Mouse (Mus musculus): ENCODE results near the gene Mrpl44. TPM values are rescaled to one million over a fixed set of nuclear protein-coding genes. Genes with fewer than 3 reads are reported as not detected.

The Mrpl44 gene
- polyA plus RNA-seq (2015; fragmentation: Nextera tagmentation; extraction: Ambion mirVana) = 22.2 and 22.7 TPM in 2 replicates

DNA sequence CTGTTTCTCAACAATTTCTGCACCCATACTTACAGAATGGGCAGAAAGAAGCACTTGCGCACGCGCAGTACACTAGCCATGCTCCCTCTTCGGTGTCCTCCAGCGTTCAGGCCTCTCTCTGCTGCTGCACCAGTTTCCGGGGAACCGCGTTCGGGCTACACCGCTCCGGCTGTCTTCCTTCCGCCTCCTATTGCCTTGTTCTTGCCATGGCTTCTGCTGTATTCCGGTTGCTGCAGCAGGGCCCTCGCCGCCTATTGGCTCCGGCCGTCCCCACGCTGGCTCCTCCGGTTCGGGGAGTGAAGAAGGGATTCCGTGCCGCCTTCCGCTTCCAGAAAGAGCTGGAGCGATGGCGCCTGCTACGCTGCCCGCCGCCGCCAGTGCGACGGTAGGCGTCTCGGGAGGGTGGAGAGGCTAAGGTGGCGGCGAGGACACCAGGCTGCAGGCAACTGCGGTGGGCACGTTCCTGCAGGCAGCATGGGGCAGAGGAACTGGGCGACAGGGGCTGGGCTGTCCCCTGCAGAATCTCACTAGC, at the start of gene Mrpl44, which contains the start of gene Wdfy1:
Gene Mrpl44 (plus strand): TSS at position 92 of the 532 bp plus-strand sequence.
Gene Wdfy1 (minus strand): TSS at position 217 of the 532 bp plus-strand sequence.
- Histone ChIP-seq H3K4me1 (ENCODE audit: insufficient read depth) (no peaks in the 10 kb centered on the region), H3K9me3 (ENCODE audit: low read length) (no peaks in the 10 kb centered on the region), H3K36me3 (replicated peaks; ENCODE audit: insufficient read depth, low read length) (peaks cover 26% of the 10 kb centered on the region), H3K9ac (replicated peaks) (peak within 1 kb of the TSS; percentile 94), H3K27me3 (ENCODE audit: insufficient read depth, low read length) (no peaks in the 10 kb centered on the region), H3K4me3 (ENCODE audit: low read depth, low read length) (peak within 1 kb of the TSS; percentile 84), H3K4me2 (ENCODE audit: low read depth, low read length) (peak within 1 kb of the TSS; percentile 80), H3K27ac (ENCODE audit: low read depth) (peak within 1 kb of the TSS; percentile 86)
- WGBS (ENCODE audit: insufficient replicate concordance) = under 1% methylated on average over 38 of the region's 38 CpGs
- TF ChIP-seq EP300 (IDR thresholded peaks at IDR 0.05; ENCODE audit: low read depth) (peak; percentile 51), CTCF (IDR thresholded peaks at IDR 0.05; ENCODE audit: low read depth) (peak; percentile 3; the same call in 1 of the 2 replicates)
- DNase-seq (peak; percentile 97), ATAC-seq (peak; percentile 100)

DNA sequence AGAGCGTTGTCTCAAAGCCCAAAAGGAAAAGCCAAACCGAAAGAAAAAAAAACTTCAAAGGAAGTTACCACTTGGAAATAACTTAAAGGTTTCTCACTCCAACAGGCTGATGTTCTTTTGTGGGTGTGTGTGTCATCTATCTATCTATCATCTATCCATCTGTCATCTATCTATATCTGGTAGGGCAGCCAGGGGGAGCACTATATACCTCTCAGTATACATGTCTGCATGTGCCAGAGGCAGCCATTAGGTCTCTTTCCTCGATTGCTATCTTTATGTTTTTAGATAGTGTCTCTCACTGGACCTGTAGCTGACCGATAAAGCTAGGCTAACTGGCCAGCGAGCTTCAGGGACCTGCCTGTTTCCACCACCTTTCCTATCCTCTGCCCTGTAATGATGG, 41.0 kb upstream of the Mrpl44 start:
- no peaks in the 10 kb centered on the region for H3K27me3 ChIP-seq (ENCODE audit: insufficient read depth, low read length)
- no peak overlapping the region for H3K4me3 ChIP-seq (ENCODE audit: low read depth, low read length)
- H3K4me1 ChIP-seq (ENCODE audit: insufficient read depth) = no peaks in the 10 kb centered on the region
- TF ChIP-seq CTCF (IDR thresholded peaks at IDR 0.05; ENCODE audit: low read depth) (peak; percentile 16), EP300 (IDR thresholded peaks at IDR 0.05; ENCODE audit: low read depth) (no peak)
- no peak overlapping the region for H3K27ac ChIP-seq (ENCODE audit: low read depth)
- peaks cover 5% of the 10 kb centered on the region; the same call in 1 of the 2 replicates for H3K36me3 ChIP-seq (replicated peaks; ENCODE audit: insufficient read depth, low read length)
- H3K9ac ChIP-seq (replicated peaks) = no peak overlapping the region
- 80% methylated on average over 5 of the region's 5 CpGs for WGBS (ENCODE audit: insufficient replicate concordance)
- DNase-seq (no peak), ATAC-seq (no peak)
- H3K4me2 ChIP-seq (ENCODE audit: low read depth, low read length) = no peak overlapping the region
- H3K9me3 ChIP-seq (ENCODE audit: low read length) = no peaks in the 10 kb centered on the region

DNA sequence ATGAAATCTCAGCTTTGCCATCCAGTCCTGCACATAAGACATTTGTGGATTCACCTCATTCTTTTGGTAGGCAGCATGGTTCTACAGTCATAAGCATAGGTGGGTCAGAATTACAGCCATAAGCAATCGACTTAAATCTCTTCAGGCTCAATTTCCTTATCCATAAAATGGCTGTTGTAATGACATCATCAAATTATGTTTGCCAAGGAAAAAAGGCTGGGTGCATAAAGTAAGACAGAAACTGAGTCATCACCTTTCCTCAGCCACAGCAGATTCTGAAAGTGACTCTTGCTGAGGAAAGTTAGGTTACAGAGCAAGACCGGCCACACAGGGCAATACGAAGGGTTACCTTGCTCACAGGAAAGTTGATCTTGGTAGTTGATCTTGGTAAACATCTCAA, 39.4 kb upstream of the Mrpl44 start:
- Histone ChIP-seq H3K4me3 (ENCODE audit: low read depth, low read length) (no peak overlapping the region), H3K9ac (replicated peaks) (no peak overlapping the region), H3K9me3 (ENCODE audit: low read length) (no peaks in the 10 kb centered on the region), H3K4me1 (ENCODE audit: insufficient read depth) (peaks cover 2% of the 10 kb centered on the region; the same call in 1 of the 2 replicates), H3K27me3 (ENCODE audit: insufficient read depth, low read length) (no peaks in the 10 kb centered on the region), H3K27ac (ENCODE audit: low read depth) (no peak overlapping the region), H3K36me3 (replicated peaks; ENCODE audit: insufficient read depth, low read length) (no peaks in the 10 kb centered on the region), H3K4me2 (ENCODE audit: low read depth, low read length) (no peak overlapping the region)
- ATAC-seq = no peak
- 87% methylated on average over 3 of the region's 3 CpGs for WGBS (ENCODE audit: insufficient replicate concordance)
- TF ChIP-seq CTCF (IDR thresholded peaks at IDR 0.05; ENCODE audit: low read depth) = no peak
- TF ChIP-seq EP300 (IDR thresholded peaks at IDR 0.05; ENCODE audit: low read depth) = no peak
- no peak for DNase-seq

DNA sequence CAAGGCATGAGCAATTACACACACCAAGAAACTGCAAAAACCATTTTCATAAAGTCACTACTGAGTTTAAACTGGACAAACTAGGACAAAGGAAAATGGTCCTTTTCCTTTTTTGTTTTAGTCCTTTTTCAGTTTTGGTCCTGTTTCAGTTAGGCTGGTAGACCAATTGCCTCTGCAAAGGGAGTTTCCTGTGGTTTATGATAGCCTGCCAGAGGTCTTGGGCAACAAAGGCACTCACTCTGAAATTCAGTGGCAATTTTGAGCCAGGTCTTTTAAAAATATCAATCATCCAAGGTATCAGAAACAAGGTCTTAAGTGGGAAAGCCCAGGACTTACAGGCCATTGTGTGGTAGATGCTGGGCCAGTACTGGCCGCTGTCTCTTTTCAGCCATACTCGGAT, 36.1 kb upstream of the Mrpl44 start:
- DNase-seq = no peak
- H3K27me3 ChIP-seq (ENCODE audit: insufficient read depth, low read length) = no peaks in the 10 kb centered on the region
- no peak for ATAC-seq
- 91% methylated on average over 2 of the region's 2 CpGs for WGBS (ENCODE audit: insufficient replicate concordance)
- no peak overlapping the region for H3K9ac ChIP-seq (replicated peaks)
- no peak overlapping the region for H3K4me3 ChIP-seq (ENCODE audit: low read depth, low read length)
- H3K27ac ChIP-seq (ENCODE audit: low read depth) = no peak overlapping the region
- H3K9me3 ChIP-seq (ENCODE audit: low read length) = no peaks in the 10 kb centered on the region
- no peak overlapping the region for H3K4me2 ChIP-seq (ENCODE audit: low read depth, low read length)
- no peaks in the 10 kb centered on the region for H3K36me3 ChIP-seq (replicated peaks; ENCODE audit: insufficient read depth, low read length)
- TF ChIP-seq CTCF (IDR thresholded peaks at IDR 0.05; ENCODE audit: low read depth) = no peak
- no peak for TF ChIP-seq EP300 (IDR thresholded peaks at IDR 0.05; ENCODE audit: low read depth)
- H3K4me1 ChIP-seq (ENCODE audit: insufficient read depth) = peaks cover 2% of the 10 kb centered on the region; the same call in 1 of the 2 replicates

DNA sequence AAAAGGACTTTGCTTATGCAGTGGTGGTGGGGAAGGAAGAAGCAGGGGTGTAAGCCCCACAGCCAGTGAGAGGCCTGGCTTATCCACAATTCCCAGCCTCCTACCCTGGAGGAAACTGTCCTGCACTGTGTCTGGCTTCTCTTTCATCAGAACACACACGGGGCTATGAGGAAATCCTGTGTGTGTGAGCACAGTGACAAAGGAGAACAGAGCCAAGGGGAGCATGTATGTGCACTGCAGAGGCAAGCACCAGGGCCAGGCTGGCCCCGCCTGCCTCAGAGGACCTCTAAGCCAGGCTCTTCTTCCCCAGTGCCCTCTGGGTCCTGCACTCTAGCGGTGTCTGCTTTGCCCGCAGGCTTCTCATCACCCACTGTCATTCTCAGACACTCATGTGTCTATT, 34.8 kb upstream of the Mrpl44 start:
- no peak for TF ChIP-seq CTCF (IDR thresholded peaks at IDR 0.05; ENCODE audit: low read depth)
- TF ChIP-seq EP300 (IDR thresholded peaks at IDR 0.05; ENCODE audit: low read depth) = no peak
- peak; percentile 72 for ATAC-seq

DNA sequence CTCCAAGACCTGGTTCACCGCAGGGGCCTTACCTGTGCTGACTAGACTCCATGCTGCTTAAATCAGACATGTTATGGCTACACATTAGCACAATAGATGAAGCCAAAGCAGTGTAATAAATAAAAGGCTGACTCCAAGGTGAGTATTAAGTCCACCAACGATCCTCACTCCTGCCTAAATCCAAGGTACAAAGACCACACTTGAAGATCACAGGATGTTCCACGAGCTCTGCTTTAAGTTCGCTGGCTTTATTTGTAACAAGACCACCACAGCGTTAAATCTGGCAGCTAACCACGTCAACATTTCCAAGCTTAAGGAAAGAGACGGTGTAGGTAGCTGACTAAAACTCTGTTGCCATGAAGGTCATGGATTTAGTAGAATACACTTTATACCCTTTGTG, 32.9 kb upstream of the Mrpl44 start:
- no peak overlapping the region for H3K9ac ChIP-seq (replicated peaks)
- TF ChIP-seq CTCF (IDR thresholded peaks at IDR 0.05; ENCODE audit: low read depth) (no peak), EP300 (IDR thresholded peaks at IDR 0.05; ENCODE audit: low read depth) (no peak)
- no peaks in the 10 kb centered on the region for H3K27me3 ChIP-seq (ENCODE audit: insufficient read depth, low read length)
- H3K27ac ChIP-seq (ENCODE audit: low read depth) = no peak overlapping the region
- peaks cover 2% of the 10 kb centered on the region; the same call in 1 of the 2 replicates for H3K4me1 ChIP-seq (ENCODE audit: insufficient read depth)
- DNase-seq = no peak
- no peak overlapping the region for H3K4me3 ChIP-seq (ENCODE audit: low read depth, low read length)
- no peak overlapping the region for H3K4me2 ChIP-seq (ENCODE audit: low read depth, low read length)
- 88% methylated on average over 7 of the region's 7 CpGs for WGBS (ENCODE audit: insufficient replicate concordance)
- ATAC-seq = no peak
- H3K36me3 ChIP-seq (replicated peaks; ENCODE audit: insufficient read depth, low read length) = no peaks in the 10 kb centered on the region
- no peaks in the 10 kb centered on the region for H3K9me3 ChIP-seq (ENCODE audit: low read length)

More for the DNA sequence above, 34.8 kb upstream of the Mrpl44 start:
- Histone ChIP-seq H3K27ac (ENCODE audit: low read depth) (0 out of 2 replicates have a peak overlapping the region, but pooled peaks have one; percentile 16), H3K4me1 (ENCODE audit: insufficient read depth) (peaks cover 2% of the 10 kb centered on the region; the same call in 1 of the 2 replicates), H3K4me2 (ENCODE audit: low read depth, low read length) (no peak overlapping the region), H3K4me3 (ENCODE audit: low read depth, low read length) (no peak overlapping the region), H3K36me3 (replicated peaks; ENCODE audit: insufficient read depth, low read length) (no peaks in the 10 kb centered on the region), H3K9ac (replicated peaks) (no peak overlapping the region), H3K9me3 (ENCODE audit: low read length) (no peaks in the 10 kb centered on the region), H3K27me3 (ENCODE audit: insufficient read depth, low read length) (no peaks in the 10 kb centered on the region)
- 42% methylated on average over 4 of the region's 4 CpGs for WGBS (ENCODE audit: insufficient replicate concordance)
- no peak for DNase-seq

All from liver, postnatal 0 days (tissue).